Comparison of ENCODE assay signal across 30 mouse cellular contexts in genomic region chr11:4033471-4033870, GRCm38 (mm10). TPM values are rescaled to one million over a fixed set of nuclear protein-coding genes. Genes with fewer than 3 reads are reported as not detected.
DNase-seq lines count a peak whose midpoint lies in the region; ATAC-seq and TF ChIP-seq lines count a peak whose summit lies in the region.
"Had no signal": no experiment of that assay in that cellular context is flagged by ENCODE, and none has a peak within 500 bp of the region (broad histone marks: within the 10 kb centered on the region; RNA-seq: fewer than 3 reads in every experiment).

No protein-coding gene starts in this region.

- no peaks in the 10 kb centered on the region for H3K27me3 ChIP-seq in hindbrain, postnatal 0 days (ENCODE audit: insufficient read depth, low read length)
- H3K27me3 ChIP-seq in hindbrain, embryonic 10.5 days (ENCODE audit: insufficient read depth, poor library complexity, severe bottlenecking), result peaks cover 18% of the 10 kb centered on the region
- no peaks in the 10 kb centered on the region for H3K27me3 ChIP-seq in liver, postnatal 0 days (ENCODE audit: insufficient read depth, low read length)
- H3K27me3 ChIP-seq in CH12.LX (replicated peaks), result no peaks in the 10 kb centered on the region

- 70% methylated on average over 7 of the region's 7 CpGs for WGBS in hindbrain, postnatal 0 days
- 77% methylated on average over 7 of the region's 7 CpGs for whole genome bisulfite sequencing in hindbrain, embryonic 10.5 days
- WGBS in liver, postnatal 0 days (ENCODE audit: insufficient replicate concordance), result 66% methylated on average over 7 of the region's 7 CpGs

- H3K9ac ChIP-seq in hindbrain, postnatal 0 days (replicated peaks; ENCODE audit: low read length), result no peak overlapping the region
- H3K9ac ChIP-seq in liver, postnatal 0 days (replicated peaks), result no peak overlapping the region
- H3K9ac ChIP-seq in CH12.LX (ENCODE audit: insufficient read depth, low read depth), result no peak overlapping the region
- H3K9ac ChIP-seq: embryonic facial prominence, embryonic 13.5 days; embryonic facial prominence, embryonic 15.5 days; forebrain, embryonic 12.5 days had no signal

- H3K4me3 ChIP-seq in hindbrain, postnatal 0 days (ENCODE audit: low read length), result no peak overlapping the region
- H3K4me3 ChIP-seq in hindbrain, embryonic 10.5 days, result no peak overlapping the region
- H3K4me3 ChIP-seq in liver, postnatal 0 days (ENCODE audit: low read depth, low read length), result no peak overlapping the region
- no peak overlapping the region for H3K4me3 ChIP-seq in CH12.LX (replicated peaks in 1 of 3; ENCODE audit: low read depth in 2 of 3, low read length in 2 of 3, poor library complexity in 1 of 3)
- H3K4me3 ChIP-seq: embryonic facial prominence, embryonic 13.5 days; embryonic facial prominence, embryonic 15.5 days; erythroblast, embryonic 14.5 days; forebrain, embryonic 10.5 days; forebrain, embryonic 12.5 days had no signal

- no peak for ATAC-seq in hindbrain, postnatal 0 days
- ATAC-seq in liver, postnatal 0 days, result no peak
- ATAC-seq: CD4-positive, CD25-positive, alpha-beta regulatory T cell, adult 4 months; forebrain, embryonic 14.5 days had no signal

- no peak overlapping the region for H3K27ac ChIP-seq in hindbrain, postnatal 0 days
- H3K27ac ChIP-seq in hindbrain, embryonic 10.5 days, result no peak overlapping the region
- no peak overlapping the region for H3K27ac ChIP-seq in liver, postnatal 0 days (ENCODE audit: low read depth)
- no peak overlapping the region for H3K27ac ChIP-seq in CH12.LX (ENCODE audit: insufficient read depth, low read depth)
- H3K27ac ChIP-seq: embryonic facial prominence, embryonic 13.5 days; embryonic facial prominence, embryonic 15.5 days; forebrain, embryonic 10.5 days; forebrain, embryonic 12.5 days had no signal

- TF ChIP-seq RAD21 in CH12.LX (IDR thresholded peaks at IDR 0.05; ENCODE audit: low read depth, low read length), result no peak

- no peak overlapping the region for H3K4me2 ChIP-seq in hindbrain, postnatal 0 days (ENCODE audit: low read depth, low read length)
- H3K4me2 ChIP-seq in liver, postnatal 0 days (ENCODE audit: low read depth, low read length), result peak overlapping the region; percentile 62
- no peak overlapping the region for H3K4me2 ChIP-seq in CH12.LX (ENCODE audit: insufficient read depth, low read depth, poor library complexity, severe bottlenecking)
- H3K4me2 ChIP-seq: embryonic facial prominence, embryonic 13.5 days; embryonic facial prominence, embryonic 15.5 days; forebrain, embryonic 12.5 days had no signal

- in situ Hi-C loops in CH12.LX (cut with MboI; ENCODE audit: low pct_ligation_motif_present, low pct_unique_long_range_greater_than_20kb, low sequenced_read_pairs), result no loop called here

- intact Hi-C loops in heart, postnatal 25 days (cut with DNase I), result no loop called here
- intact Hi-C loops in left cerebral cortex, postnatal 14 days (cut with DNase I), result no loop called here

- TF ChIP-seq CTCF in hindbrain, postnatal 0 days (IDR thresholded peaks at IDR 0.05; ENCODE audit: low read depth), result 0 out of 2 replicates have a peak, but pooled peaks have one; percentile 19
- no peak for TF ChIP-seq CTCF in liver, postnatal 0 days (IDR thresholded peaks at IDR 0.05; ENCODE audit: low read depth)
- 0 out of 4 replicates have a peak, but pooled peaks have one; percentile 11 to 18 for TF ChIP-seq CTCF in CH12.LX (conservative IDR thresholded peaks at IDR 0.05 in 1 of 2, IDR thresholded peaks at IDR 0.05 in 1 of 2; ENCODE audit: low read depth in 2 of 2, low read length in 2 of 2)

- no peak for TF ChIP-seq EP300 in liver, postnatal 0 days (IDR thresholded peaks at IDR 0.05; ENCODE audit: low read depth)
- TF ChIP-seq EP300 in CH12.LX (IDR thresholded peaks at IDR 0.05; ENCODE audit: low read length), result no peak

- H3K79me2 ChIP-seq in CH12.LX (replicated peaks; ENCODE audit: control insufficient read depth, extremely low read depth, insufficient read depth, poor library complexity, severe bottlenecking), result no peaks in the 10 kb centered on the region

- H3K9me3 ChIP-seq in hindbrain, postnatal 0 days (ENCODE audit: low read length), result no peaks in the 10 kb centered on the region
- no peaks in the 10 kb centered on the region for H3K9me3 ChIP-seq in hindbrain, embryonic 10.5 days
- H3K9me3 ChIP-seq in liver, postnatal 0 days (ENCODE audit: low read length), result no peaks in the 10 kb centered on the region
- no peaks in the 10 kb centered on the region for H3K9me3 ChIP-seq in CH12.LX (replicated peaks; ENCODE audit: low read length)
- H3K9me3 ChIP-seq: embryonic facial prominence, embryonic 13.5 days; embryonic facial prominence, embryonic 15.5 days; forebrain, embryonic 10.5 days; forebrain, embryonic 12.5 days had no signal

- no peak for TF ChIP-seq POLR2A in CH12.LX (IDR thresholded peaks at IDR 0.05; ENCODE audit: low read depth, low read length)

- dilution Hi-C loops in CH12.LX (cut with MboI; ENCODE audit: extremely low pct_ligation_motif_present, extremely low pct_unique_long_range_greater_than_20kb, low sequenced_read_pairs), result no loop called here

- no peaks in the 10 kb centered on the region for H3K36me3 ChIP-seq in hindbrain, postnatal 0 days (ENCODE audit: insufficient read depth, low read length)
- no peaks in the 10 kb centered on the region for H3K36me3 ChIP-seq in hindbrain, embryonic 10.5 days
- peaks cover 6% of the 10 kb centered on the region; the same call in 1 of the 2 replicates for H3K36me3 ChIP-seq in liver, postnatal 0 days (replicated peaks; ENCODE audit: insufficient read depth, low read length)
- H3K36me3 ChIP-seq in CH12.LX (replicated peaks in 1 of 2; ENCODE audit: control insufficient read depth in 1 of 2, insufficient read depth in 1 of 2, low read length in 1 of 2), result no peaks in the 10 kb centered on the region
- H3K36me3 ChIP-seq: embryonic facial prominence, embryonic 13.5 days; embryonic facial prominence, embryonic 15.5 days; forebrain, embryonic 10.5 days; forebrain, embryonic 12.5 days had no signal

- peak; percentile 49 for DNase-seq in heart, adult 11 months
- no peak for DNase-seq in heart, postnatal 25 days (ENCODE audit: low spot score)
- DNase-seq in hindbrain, postnatal 0 days (ENCODE audit: low spot score), result no peak
- no peak for DNase-seq in hindbrain, embryonic 10.5 days (ENCODE audit: low spot score)
- peak; percentile 11 for DNase-seq in liver, postnatal 0 days
- DNase-seq in liver (no peak), CH12.LX (ENCODE audit: extremely low read depth) (peak; percentile 21)
- no peak for DNase-seq in left cerebral cortex, postnatal 14 days (ENCODE audit: low spot score in 2 of 2)
- DNase-seq: adrenal gland, adult 2 months; adrenal gland, postnatal 10 days; adrenal gland, postnatal 25 days; B cell, adult 2 months; cerebellum, adult 11 months; cerebellum, adult 18-20 months; cerebellum, adult 8-10 months; cerebellum, adult 9-11 months; cerebellum, postnatal 14 days; cerebellum, postnatal 36 days; embryo, embryonic 11 days had no signal

- H3K4me1 ChIP-seq in hindbrain, postnatal 0 days (ENCODE audit: insufficient read depth, low read length), result no peaks in the 10 kb centered on the region
- 0 out of 2 replicates have a peak, but pooled peaks cover 6% of the 10 kb centered on the region for H3K4me1 ChIP-seq in hindbrain, embryonic 10.5 days (replicated peaks)
- H3K4me1 ChIP-seq in liver, postnatal 0 days (ENCODE audit: insufficient read depth), result peaks cover 11% of the 10 kb centered on the region
- peaks cover 21 to 60% of the 10 kb centered on the region in 2 experiments for H3K4me1 ChIP-seq in CH12.LX (ENCODE audit: control insufficient read depth in 1 of 2, insufficient read depth in 2 of 2)
- H3K4me1 ChIP-seq: embryonic facial prominence, embryonic 15.5 days; forebrain, embryonic 12.5 days had no signal

RNA-seq across cellular contexts. Expression of gene Sec14l4, which starts 2.2 kb away (rescaled TPM):
- total RNA-seq in heart, postnatal 25 days (2021), result under 1 TPM; 0.17 to 0.34 TPM
- total RNA-seq in hindbrain, postnatal 0 days (2014; rRNA removed), result not detected in 2 replicates
- not detected in 2 replicates for polyA plus RNA-seq in hindbrain, postnatal 0 days (2015; fragmentation: Nextera tagmentation; extraction: Ambion mirVana)
- polyA plus RNA-seq in hindbrain, embryonic 10.5 days (2016; fragmentation: Nextera tagmentation; extraction: Ambion mirVana), result not detected in 2 replicates
- 10.9 and 12.1 TPM in 2 replicates for polyA plus RNA-seq in liver, postnatal 0 days (2015; fragmentation: Nextera tagmentation; extraction: Ambion mirVana)
- total RNA-seq in CH12.LX (2012; rRNA removed) (0.47 and 0.55 TPM in 2 replicates), CH12.LX (2014; rRNA removed) (0.42 and 0.46 TPM in 2 replicates)
- polyA plus RNA-seq in CH12.LX (2012; ENCODE audit: insufficient read length, low read depth), result 2.2 and 3.5 TPM in 2 replicates
- total RNA-seq in left cerebral cortex, postnatal 14 days (2021), result under 1 TPM; 0.22 to 0.40 TPM
- total RNA-seq: common myeloid progenitor, adult 5-6 weeks; MEL had no signal
- polyA plus RNA-seq: brain, embryonic 14.5 days; CD4-positive, CD25-positive, alpha-beta regulatory T cell, adult 4 months; embryonic facial prominence, embryonic 11.5 days; erythroblast, embryonic 14.5 days; forebrain, embryonic 10.5 days; forebrain, embryonic 12.5 days; forebrain, embryonic 14.5 days had no signal

RNA-seq across cellular contexts. Expression of gene Sec14l3, which starts 31.2 kb away (rescaled TPM):
- not detected for total RNA-seq in heart, postnatal 25 days (2021)
- total RNA-seq in hindbrain, postnatal 0 days (2014; rRNA removed), result 0.36 and 1.6 TPM in 2 replicates
- 1.7 and 1.8 TPM in 2 replicates for polyA plus RNA-seq in hindbrain, postnatal 0 days (2015; fragmentation: Nextera tagmentation; extraction: Ambion mirVana)
- not detected in 2 replicates for polyA plus RNA-seq in hindbrain, embryonic 10.5 days (2016; fragmentation: Nextera tagmentation; extraction: Ambion mirVana)
- polyA plus RNA-seq in liver, postnatal 0 days (2015; fragmentation: Nextera tagmentation; extraction: Ambion mirVana), result 0.11 TPM in 1 of 2 replicates, not detected in the other
- 0.21 TPM in 1 of 2 replicates, not detected in the other for total RNA-seq in CH12.LX (2012; rRNA removed)
- not detected in 2 replicates for total RNA-seq in CH12.LX (2014; rRNA removed)
- not detected in 2 replicates for polyA plus RNA-seq in CH12.LX (2012; ENCODE audit: insufficient read length, low read depth)
- total RNA-seq in left cerebral cortex, postnatal 14 days (2021), result 1 to 10 TPM; 2.0 to 2.1 TPM
- total RNA-seq: adrenal gland, adult 2 months; adrenal gland, postnatal 25 days; common myeloid progenitor, adult 5-6 weeks; MEL had no signal
- polyA plus RNA-seq: adrenal gland, adult 2 months; CD4-positive, CD25-positive, alpha-beta regulatory T cell, adult 4 months; embryonic facial prominence, embryonic 11.5 days; embryonic facial prominence, embryonic 13.5 days; erythroblast, embryonic 14.5 days; forebrain, embryonic 10.5 days had no signal

RNA-seq across cellular contexts. Expression of gene Gal3st1, which starts 50.0 kb away (rescaled TPM):
- under 1 TPM; 0.17 to 0.31 TPM for total RNA-seq in heart, postnatal 25 days (2021)
- 30.3 and 34.6 TPM in 2 replicates for total RNA-seq in hindbrain, postnatal 0 days (2014; rRNA removed)
- 18.5 and 18.8 TPM in 2 replicates for polyA plus RNA-seq in hindbrain, postnatal 0 days (2015; fragmentation: Nextera tagmentation; extraction: Ambion mirVana)
- polyA plus RNA-seq in hindbrain, embryonic 10.5 days (2016; fragmentation: Nextera tagmentation; extraction: Ambion mirVana), result 1.1 and 1.3 TPM in 2 replicates
- 7.5 and 8.5 TPM in 2 replicates for polyA plus RNA-seq in liver, postnatal 0 days (2015; fragmentation: Nextera tagmentation; extraction: Ambion mirVana)
- total RNA-seq in CH12.LX (2012; rRNA removed) (0.08 TPM in 1 of 2 replicates, not detected in the other), CH12.LX (2014; rRNA removed) (not detected in 2 replicates)
- polyA plus RNA-seq in CH12.LX (2012; ENCODE audit: insufficient read length, low read depth), result 0.14 TPM in 1 of 2 replicates, not detected in the other
- total RNA-seq in left cerebral cortex, postnatal 14 days (2021), result 10 to 100 TPM; 10.8 to 18.5 TPM
- polyA plus RNA-seq: CD4-positive, CD25-positive, alpha-beta regulatory T cell, adult 4 months; erythroblast, embryonic 14.5 days had no signal

RNA-seq across cellular contexts. Expression of gene 4930556J24Rik, which starts 56.9 kb away (rescaled TPM):
- not detected for total RNA-seq in heart, postnatal 25 days (2021)
- not detected in 2 replicates for total RNA-seq in hindbrain, postnatal 0 days (2014; rRNA removed)
- 0.25 and 0.35 TPM in 2 replicates for polyA plus RNA-seq in hindbrain, postnatal 0 days (2015; fragmentation: Nextera tagmentation; extraction: Ambion mirVana)
- 0.13 and 0.22 TPM in 2 replicates for polyA plus RNA-seq in hindbrain, embryonic 10.5 days (2016; fragmentation: Nextera tagmentation; extraction: Ambion mirVana)
- polyA plus RNA-seq in liver, postnatal 0 days (2015; fragmentation: Nextera tagmentation; extraction: Ambion mirVana), result not detected in 2 replicates
- total RNA-seq in CH12.LX (2012; rRNA removed) (0.21 and 0.50 TPM in 2 replicates), CH12.LX (2014; rRNA removed) (not detected in 2 replicates)
- 0.70 and 0.78 TPM in 2 replicates for polyA plus RNA-seq in CH12.LX (2012; ENCODE audit: insufficient read length, low read depth)
- not detected for total RNA-seq in left cerebral cortex, postnatal 14 days (2021)
- total RNA-seq: adrenal gland, adult 2 months; adrenal gland, postnatal 10 days; adrenal gland, postnatal 25 days; common myeloid progenitor, adult 5-6 weeks had no signal
- polyA plus RNA-seq: adrenal gland, adult 2 months; brain, embryonic 14.5 days; CD4-positive, CD25-positive, alpha-beta regulatory T cell, adult 4 months; embryonic facial prominence, embryonic 11.5 days; erythroblast, embryonic 14.5 days; forebrain, embryonic 14.5 days had no signal

Comparison
In these comparisons a context has a peak if more than half of its experiments do, and no peak if none do; other contexts are left out.
1. DNase-seq: peak in heart, adult 11 months (single experiment), liver, postnatal 0 days (single experiment) and CH12.LX (single experiment); none in heart, postnatal 25 days (single experiment), hindbrain, postnatal 0 days (single experiment), hindbrain, embryonic 10.5 days (single experiment), liver (single experiment) and left cerebral cortex, postnatal 14 days (0 of 2).
2. RNA of gene Gal3st1, which starts 50.0 kb away (total RNA-seq): 30.3 to 34.6 TPM in hindbrain, postnatal 0 days and 10.8 to 18.5 TPM in left cerebral cortex, postnatal 14 days; 0.17 to 0.31 TPM in heart, postnatal 25 days and 0.08 TPM in CH12.LX; every median in the first group is over 4 times any median in the second.